Mouse (Mus musculus) lung, postnatal 14 days (tissue): Measurements from ENCODE around the gene Flrt2.
A peak's percentile ranks its signal among the peaks of the same experiment; 100 is the strongest.

ENCODE experiments used
- DNase-seq: peaks from one replicate; pipeline ENCODE4 v3.0.0; 2021

Flrt2 gene

GRCm38 (mm10) chr12:95738031-95738430 is 46.0 kb downstream of the Flrt2 start:
- DNase-seq = no peak

DNA sequence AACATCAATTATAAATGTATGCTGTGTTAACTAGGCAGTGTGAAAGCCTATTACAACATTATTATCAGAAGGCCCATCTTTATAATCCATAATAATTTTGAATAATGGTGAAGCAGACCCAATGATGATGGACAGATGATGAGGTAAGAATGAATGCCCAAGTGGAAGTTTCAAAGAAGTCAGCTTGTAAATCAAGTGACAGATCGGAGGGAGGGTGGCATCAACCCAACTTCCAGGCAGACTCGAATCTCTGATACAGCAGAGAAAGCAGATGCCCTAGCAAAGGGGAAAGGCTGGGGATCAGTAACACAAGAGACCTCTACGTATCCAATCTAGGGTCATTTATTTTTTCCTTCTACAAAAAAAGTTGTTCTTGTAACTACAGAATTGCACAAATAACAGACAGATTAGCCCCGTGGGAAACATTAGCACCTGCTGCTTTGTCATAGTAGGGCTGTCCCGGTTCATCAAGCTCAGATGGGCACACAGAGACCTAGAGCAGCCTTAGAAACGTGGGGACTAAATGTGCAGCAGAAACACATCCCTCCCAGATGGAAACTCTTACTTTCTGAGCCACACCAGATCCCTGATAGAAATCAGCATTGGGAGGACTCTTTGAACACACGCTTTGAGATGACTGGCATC is 46.6 kb downstream of the Flrt2 start:
- no peak for DNase-seq

DNA sequence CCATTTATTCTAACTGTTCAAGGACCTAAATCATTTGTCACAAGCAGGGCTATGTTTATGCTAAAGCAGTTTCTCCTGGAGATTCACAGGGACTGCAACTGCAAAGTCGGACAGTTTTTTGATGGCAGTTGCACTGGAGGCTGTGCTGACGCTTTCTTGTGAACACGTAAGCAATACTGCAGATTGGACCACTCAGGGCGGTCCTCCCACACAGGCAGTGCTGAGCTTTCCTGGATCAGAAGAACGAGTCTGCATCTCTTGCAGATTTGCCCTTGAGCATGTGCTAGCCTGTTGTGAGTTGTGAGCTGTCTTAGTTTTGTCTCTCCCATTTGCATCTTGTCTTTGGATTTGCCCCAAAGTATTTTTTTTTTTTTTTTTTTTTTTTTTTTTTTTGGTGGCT is 47.7 kb downstream of the Flrt2 start:
- DNase-seq = no peak

DNA sequence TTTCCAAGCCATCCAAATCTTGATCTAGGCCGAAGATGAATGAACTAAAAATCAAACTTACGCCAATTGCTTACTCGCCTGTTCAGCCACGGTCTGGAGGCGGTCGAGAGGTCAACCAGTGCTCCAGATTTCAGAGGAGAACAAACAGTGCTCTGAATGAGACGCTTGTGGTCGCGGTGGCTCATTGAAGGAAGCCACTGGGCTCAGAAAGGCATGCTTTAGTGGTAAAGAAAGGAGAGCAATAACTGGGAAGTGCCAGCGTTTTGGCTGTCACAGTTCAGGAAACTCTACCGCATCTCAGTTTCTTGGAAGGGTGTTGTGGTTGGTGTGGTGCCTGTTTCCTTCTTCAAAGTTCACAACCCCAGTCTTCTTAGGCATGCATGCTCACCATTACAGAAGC is 49.3 kb downstream of the Flrt2 start:
- no peak for DNase-seq

GRCm38 (mm10) chr12:95744307-95744706 is 52.3 kb downstream of the Flrt2 start:
- DNase-seq = no peak

DNA sequence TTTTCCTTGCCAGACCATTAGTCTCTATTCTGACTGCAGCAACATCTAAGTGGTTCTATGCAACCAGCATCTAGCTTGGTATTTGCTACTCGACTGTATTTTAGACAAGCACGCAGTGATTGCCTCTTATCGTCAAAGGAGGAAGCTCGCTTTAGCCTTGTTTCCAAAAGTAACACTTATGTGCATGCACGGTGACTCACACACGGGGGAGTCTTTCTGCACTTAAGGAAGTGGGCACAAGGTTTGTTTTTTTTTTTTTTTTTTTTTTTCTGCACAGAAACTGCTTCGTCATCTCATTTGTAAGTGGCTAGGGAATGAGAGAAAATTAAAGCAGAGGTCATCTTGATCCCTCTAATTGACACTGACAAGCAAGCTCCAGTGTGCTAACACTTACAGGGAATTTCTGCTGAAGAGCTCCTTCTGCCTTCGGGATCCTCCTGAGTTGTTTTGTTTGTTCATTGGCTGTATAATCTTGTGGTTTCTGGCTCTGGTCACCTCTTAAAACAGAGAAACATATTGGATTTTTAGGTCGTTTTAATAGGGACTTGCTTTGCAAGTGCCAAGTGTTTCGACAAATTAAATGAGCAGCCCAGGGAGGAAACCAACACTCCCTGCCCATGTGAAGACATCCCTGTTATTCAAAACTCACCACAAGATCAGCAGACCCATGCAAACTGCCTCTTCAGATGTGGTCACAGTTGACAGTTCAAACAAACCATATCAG is 55.0 kb downstream of the Flrt2 start:
- DNase-seq = peak; percentile 7

GRCm38 (mm10) chr12:95748760-95749159 is 56.7 kb downstream of the Flrt2 start:
- DNase-seq = no peak

GRCm38 (mm10) chr12:95749248-95749647 is 57.2 kb downstream of the Flrt2 start:
- no peak for DNase-seq

GRCm38 (mm10) chr12:95759212-95759746 is 67.3 kb downstream of the Flrt2 start:
- no peak for DNase-seq

GRCm38 (mm10) chr12:95765255-95765654 is 73.2 kb downstream of the Flrt2 start:
- DNase-seq = no peak

DNA sequence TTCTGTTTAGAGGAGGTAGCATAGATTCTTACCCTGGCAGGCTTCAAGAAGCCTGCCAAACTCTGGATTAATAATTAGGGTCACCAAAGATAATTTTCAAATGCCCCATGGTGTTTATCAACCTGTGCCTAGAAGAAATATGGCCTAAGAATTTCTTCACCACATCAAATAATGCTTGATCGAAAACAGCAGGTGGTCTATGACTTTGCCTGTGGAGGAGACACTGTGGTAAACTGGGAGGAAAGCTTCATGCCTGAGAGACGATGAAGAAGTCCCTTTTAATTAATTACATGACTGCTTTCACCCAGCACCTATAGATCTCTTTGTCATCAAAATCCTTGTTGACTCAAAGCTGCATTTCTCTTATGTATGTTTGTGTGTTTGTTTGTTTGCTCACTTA is 77.0 kb downstream of the Flrt2 start:
- no peak for DNase-seq

GRCm38 (mm10) chr12:95770251-95770650 is 78.2 kb downstream of the Flrt2 start:
- DNase-seq = no peak

DNA sequence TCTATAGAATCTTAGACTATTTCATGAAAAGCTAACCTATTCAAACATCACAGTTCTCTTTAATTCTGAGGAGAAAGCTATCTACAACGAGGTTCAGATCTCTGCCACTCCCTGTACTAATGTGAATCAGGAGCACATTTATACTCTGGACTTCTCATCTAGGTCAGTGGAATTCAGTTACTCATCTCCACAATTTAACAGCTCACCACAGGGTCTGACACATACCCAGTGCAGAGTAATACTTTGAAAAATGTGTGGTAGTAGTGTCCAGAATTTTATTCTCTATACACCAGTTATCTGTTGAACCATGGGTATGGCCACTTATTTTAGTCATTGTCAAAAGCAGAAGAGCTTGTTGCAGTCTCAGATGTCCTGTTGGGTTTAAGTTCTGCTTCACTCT is 98.1 kb downstream of the Flrt2 start:
- no peak for DNase-seq

- no peak for DNase-seq
Observed at GRCm38 (mm10) chr12:95816660-95817059, 124.6 kb downstream of the Flrt2 start.
